Mouse (Mus musculus): ENCODE data around the gene Nrip2. TPM values are rescaled to one million over a fixed set of nuclear protein-coding genes. Genes with fewer than 3 reads are reported as not detected.

Gene Nrip2
- polyA plus RNA-seq, 1 experiment from 2014 or later, result 0.42 TPM

GRCm38 (mm10) chr6:128455835-128456605, 56.9 kb downstream of the Nrip2 start:
- Histone ChIP-seq H3K4me2 (ENCODE audit: low read depth, low read length) (no peak overlapping the region), H3K9me3 (ENCODE audit: low read length) (no peaks in the 10 kb centered on the region), H3K4me1 (ENCODE audit: insufficient read depth) (no peaks in the 10 kb centered on the region), H3K27me3 (ENCODE audit: insufficient read depth, low read length) (no peaks in the 10 kb centered on the region), H3K36me3 (replicated peaks; ENCODE audit: insufficient read depth, low read length) (no peaks in the 10 kb centered on the region), H3K27ac (ENCODE audit: low read depth) (no peak overlapping the region), H3K9ac (replicated peaks) (no peak overlapping the region), H3K4me3 (ENCODE audit: low read depth, low read length) (no peak overlapping the region)
- ATAC-seq (no peak), DNase-seq (no peak)
- 69% methylated on average over 12 of the region's 12 CpGs for WGBS (ENCODE audit: insufficient replicate concordance)
- TF ChIP-seq CTCF (IDR thresholded peaks at IDR 0.05; ENCODE audit: low read depth) (no peak), EP300 (IDR thresholded peaks at IDR 0.05; ENCODE audit: low read depth) (no peak)

DNA sequence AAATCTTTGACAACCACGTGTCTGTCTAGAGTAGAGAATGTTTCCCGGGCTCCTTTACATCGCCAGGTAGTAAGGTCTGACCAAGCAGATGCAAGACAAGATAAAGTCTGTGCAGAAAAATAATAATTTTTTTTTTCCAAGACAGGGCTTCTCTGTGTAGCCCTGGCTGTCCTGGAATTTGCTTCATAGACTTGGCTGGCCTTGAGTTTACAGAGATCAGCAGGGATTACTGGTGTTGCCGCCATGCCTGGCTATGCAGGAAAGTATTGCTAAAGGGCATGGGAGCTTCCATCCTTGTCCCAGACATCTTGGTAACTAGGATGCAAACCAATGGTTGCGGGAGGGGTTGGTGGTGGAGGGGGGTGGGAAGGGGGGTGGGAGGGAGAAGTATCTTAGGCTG, 58.1 kb downstream of the Nrip2 start:
- Histone ChIP-seq H3K9ac (replicated peaks) (no peak overlapping the region), H3K4me1 (ENCODE audit: insufficient read depth) (no peaks in the 10 kb centered on the region), H3K4me2 (ENCODE audit: low read depth, low read length) (no peak overlapping the region), H3K27me3 (ENCODE audit: insufficient read depth, low read length) (no peaks in the 10 kb centered on the region), H3K27ac (ENCODE audit: low read depth) (no peak overlapping the region), H3K4me3 (ENCODE audit: low read depth, low read length) (no peak overlapping the region), H3K9me3 (ENCODE audit: low read length) (no peaks in the 10 kb centered on the region), H3K36me3 (replicated peaks; ENCODE audit: insufficient read depth, low read length) (no peaks in the 10 kb centered on the region)
- WGBS (ENCODE audit: insufficient replicate concordance), result 70% methylated on average over 5 of the region's 5 CpGs
- ATAC-seq (no peak), DNase-seq (no peak)
- TF ChIP-seq CTCF (IDR thresholded peaks at IDR 0.05; ENCODE audit: low read depth), result no peak
- TF ChIP-seq EP300 (IDR thresholded peaks at IDR 0.05; ENCODE audit: low read depth), result no peak

GRCm38 (mm10) chr6:128460321-128460720, 61.2 kb downstream of the Nrip2 start:
- 33% methylated on average over 2 of the region's 2 CpGs for WGBS (ENCODE audit: insufficient replicate concordance)
- no peak for ATAC-seq

GRCm38 (mm10) chr6:128460729-128461503, 61.8 kb downstream of the Nrip2 start:
- Histone ChIP-seq H3K27me3 (ENCODE audit: insufficient read depth, low read length) (no peaks in the 10 kb centered on the region), H3K4me2 (ENCODE audit: low read depth, low read length) (no peak overlapping the region), H3K27ac (ENCODE audit: low read depth) (no peak overlapping the region), H3K4me3 (ENCODE audit: low read depth, low read length) (no peak overlapping the region), H3K9me3 (ENCODE audit: low read length) (no peaks in the 10 kb centered on the region), H3K36me3 (replicated peaks; ENCODE audit: insufficient read depth, low read length) (no peaks in the 10 kb centered on the region), H3K4me1 (ENCODE audit: insufficient read depth) (no peaks in the 10 kb centered on the region), H3K9ac (replicated peaks) (no peak overlapping the region)
- no peak for ATAC-seq
- no peak for TF ChIP-seq CTCF (IDR thresholded peaks at IDR 0.05; ENCODE audit: low read depth)
- no peak for TF ChIP-seq EP300 (IDR thresholded peaks at IDR 0.05; ENCODE audit: low read depth)
- 77% methylated on average over 14 of the region's 14 CpGs for WGBS (ENCODE audit: insufficient replicate concordance)
- DNase-seq, result no peak

More at GRCm38 (mm10) chr6:128460321-128460720, 61.2 kb downstream of the Nrip2 start:
- H3K27me3 ChIP-seq (ENCODE audit: insufficient read depth, low read length), result no peaks in the 10 kb centered on the region
- TF ChIP-seq EP300 (IDR thresholded peaks at IDR 0.05; ENCODE audit: low read depth), result no peak
- no peak for TF ChIP-seq CTCF (IDR thresholded peaks at IDR 0.05; ENCODE audit: low read depth)
- H3K4me3 ChIP-seq (ENCODE audit: low read depth, low read length), result no peak overlapping the region
- no peak overlapping the region for H3K27ac ChIP-seq (ENCODE audit: low read depth)
- no peak overlapping the region for H3K4me2 ChIP-seq (ENCODE audit: low read depth, low read length)
- no peak for DNase-seq
- no peak overlapping the region for H3K9ac ChIP-seq (replicated peaks)
- no peaks in the 10 kb centered on the region for H3K9me3 ChIP-seq (ENCODE audit: low read length)
- no peaks in the 10 kb centered on the region for H3K36me3 ChIP-seq (replicated peaks; ENCODE audit: insufficient read depth, low read length)
- no peaks in the 10 kb centered on the region for H3K4me1 ChIP-seq (ENCODE audit: insufficient read depth)

DNA sequence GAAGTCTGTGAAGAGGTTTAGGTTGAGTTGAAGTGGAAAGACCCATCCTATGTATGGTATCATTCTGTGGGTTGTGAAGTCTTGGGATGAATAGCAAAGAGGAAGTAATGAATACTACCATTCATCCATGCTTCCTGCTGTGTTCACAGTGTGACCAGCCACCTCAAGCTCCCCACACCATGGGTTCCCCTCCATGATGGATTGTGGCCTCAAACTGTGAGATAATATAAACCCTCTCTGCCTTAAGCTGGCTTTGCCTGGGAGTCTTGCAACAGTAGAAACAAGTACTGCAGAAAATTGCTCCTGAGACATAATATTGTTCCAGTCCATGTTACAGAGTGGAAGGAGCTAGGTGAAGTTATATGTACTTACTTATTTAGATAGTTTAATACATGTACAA, 62.5 kb downstream of the Nrip2 start:
- peaks cover 2% of the 10 kb centered on the region for H3K4me1 ChIP-seq (ENCODE audit: insufficient read depth)
- DNase-seq (no peak), ATAC-seq (no peak)
- H3K4me2 ChIP-seq (ENCODE audit: low read depth, low read length), result no peak overlapping the region
- no peaks in the 10 kb centered on the region for H3K27me3 ChIP-seq (ENCODE audit: insufficient read depth, low read length)
- no peak overlapping the region for H3K27ac ChIP-seq (ENCODE audit: low read depth)
- TF ChIP-seq CTCF (IDR thresholded peaks at IDR 0.05; ENCODE audit: low read depth) (no peak), EP300 (IDR thresholded peaks at IDR 0.05; ENCODE audit: low read depth) (no peak)
- no peak overlapping the region for H3K4me3 ChIP-seq (ENCODE audit: low read depth, low read length)
- H3K36me3 ChIP-seq (replicated peaks; ENCODE audit: insufficient read depth, low read length), result no peaks in the 10 kb centered on the region
- H3K9me3 ChIP-seq (ENCODE audit: low read length), result no peaks in the 10 kb centered on the region
- no peak overlapping the region for H3K9ac ChIP-seq (replicated peaks)

DNA sequence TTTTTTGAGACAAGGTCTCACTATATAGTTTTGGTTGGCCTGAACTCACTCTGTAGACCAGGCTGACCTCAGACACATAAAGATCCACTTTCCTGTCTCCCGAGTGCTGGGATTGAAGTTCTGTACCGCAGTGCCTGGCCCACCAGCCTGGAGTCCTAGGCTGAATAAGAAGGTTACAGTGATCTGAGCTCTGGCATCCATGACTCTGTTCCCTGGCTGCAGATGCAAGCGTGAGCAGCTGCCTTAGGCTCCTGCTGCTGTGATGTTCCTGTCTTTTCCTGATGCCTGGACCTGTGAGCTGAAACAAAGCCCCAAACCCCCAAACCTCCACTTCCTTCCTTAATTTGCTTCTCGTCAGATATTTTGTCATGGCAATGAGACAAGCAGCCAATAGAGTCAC, 65.9 kb downstream of the Nrip2 start:
- no peaks in the 10 kb centered on the region for H3K36me3 ChIP-seq (replicated peaks; ENCODE audit: insufficient read depth, low read length)
- 64% methylated on average over 4 of the region's 4 CpGs for WGBS (ENCODE audit: insufficient replicate concordance)

More for the DNA sequence above, 65.9 kb downstream of the Nrip2 start:
- no peak for ATAC-seq
- H3K4me2 ChIP-seq (ENCODE audit: low read depth, low read length), result no peak overlapping the region
- no peaks in the 10 kb centered on the region for H3K9me3 ChIP-seq (ENCODE audit: low read length)
- H3K4me1 ChIP-seq (ENCODE audit: insufficient read depth), result peaks cover 4% of the 10 kb centered on the region
- H3K27me3 ChIP-seq (ENCODE audit: insufficient read depth, low read length), result no peaks in the 10 kb centered on the region
- no peak for TF ChIP-seq EP300 (IDR thresholded peaks at IDR 0.05; ENCODE audit: low read depth)
- TF ChIP-seq CTCF (IDR thresholded peaks at IDR 0.05; ENCODE audit: low read depth), result no peak
- DNase-seq, result no peak
- H3K27ac ChIP-seq (ENCODE audit: low read depth), result no peak overlapping the region
- no peak overlapping the region for H3K4me3 ChIP-seq (ENCODE audit: low read depth, low read length)
- H3K9ac ChIP-seq (replicated peaks), result no peak overlapping the region

Other genes with a start within 250 kb of the Nrip2 start
- 0.28 and 0.34 TPM in 2 replicates for gene Tead4, start 98.5 kb upstream of the Nrip2 start, polyA plus RNA-seq (2015; fragmentation: Nextera tagmentation; extraction: Ambion mirVana)
- 0.81 and 1.2 TPM in 2 replicates for gene Tulp3, start 43.4 kb upstream of the Nrip2 start, polyA plus RNA-seq (2015; fragmentation: Nextera tagmentation; extraction: Ambion mirVana)
- gene Rhno1, start 36.4 kb upstream of the Nrip2 start, polyA plus RNA-seq (2015; fragmentation: Nextera tagmentation; extraction: Ambion mirVana), result 30.0 and 31.3 TPM in 2 replicates
- 5.5 and 5.7 TPM in 2 replicates for gene Foxm1, start 36.3 kb upstream of the Nrip2 start, polyA plus RNA-seq (2015; fragmentation: Nextera tagmentation; extraction: Ambion mirVana)
- gene Tex52, start 23.8 kb upstream of the Nrip2 start, polyA plus RNA-seq (2015; fragmentation: Nextera tagmentation; extraction: Ambion mirVana), result not detected in 2 replicates
- gene Gm44596, start 23.8 kb upstream of the Nrip2 start, polyA plus RNA-seq (2015; fragmentation: Nextera tagmentation; extraction: Ambion mirVana), result not detected in 2 replicates
- gene Itfg2, start 25.6 kb downstream of the Nrip2 start, polyA plus RNA-seq (2015; fragmentation: Nextera tagmentation; extraction: Ambion mirVana), result 5.6 and 7.7 TPM in 2 replicates
- 79.9 and 80.2 TPM in 2 replicates for gene Fkbp4, start 39.4 kb downstream of the Nrip2 start, polyA plus RNA-seq (2015; fragmentation: Nextera tagmentation; extraction: Ambion mirVana)
- gene Pzp, start 127.4 kb downstream of the Nrip2 start, polyA plus RNA-seq (2015; fragmentation: Nextera tagmentation; extraction: Ambion mirVana), result 1,244 and 1,400 TPM in 2 replicates
- gene A2ml1, start 182.3 kb downstream of the Nrip2 start, polyA plus RNA-seq (2015; fragmentation: Nextera tagmentation; extraction: Ambion mirVana), result 29.7 and 30.6 TPM in 2 replicates
- gene Klrb1a, start 224.2 kb downstream of the Nrip2 start, polyA plus RNA-seq (2015; fragmentation: Nextera tagmentation; extraction: Ambion mirVana), result 0.15 and 0.36 TPM in 2 replicates